Mouse (Mus musculus): ENCODE measurements around the gene Gm648.
"Not testable (repeated sequence)": the region's sequence is repeated elsewhere in the genome, so short reads cannot be mapped to it uniquely, and the experiment has no call there.

Gm648 gene

DNA sequence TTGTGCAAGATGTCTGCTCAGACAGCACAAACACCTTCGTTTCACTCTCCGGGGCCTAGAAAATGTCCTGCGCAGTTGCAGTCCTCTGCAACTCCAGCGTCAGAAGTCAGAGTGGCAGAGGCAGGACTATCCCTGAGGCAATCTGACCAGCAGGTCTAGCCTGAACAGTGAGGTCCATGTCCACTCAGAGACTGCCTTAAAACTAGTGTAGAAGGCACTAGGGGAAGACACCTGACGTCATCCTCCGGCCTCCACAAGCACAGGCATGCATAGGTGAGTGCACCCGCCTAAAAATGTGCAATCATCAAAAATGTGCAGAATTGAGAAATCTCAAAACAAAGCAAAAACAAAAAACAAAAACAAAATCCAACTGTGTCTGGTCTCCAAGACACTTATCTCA is at the start of gene Gm648:
Gm648 (minus strand) TSS at position 101 of the 400 bp plus-strand sequence.
- DNase-seq: no peak

DNA sequence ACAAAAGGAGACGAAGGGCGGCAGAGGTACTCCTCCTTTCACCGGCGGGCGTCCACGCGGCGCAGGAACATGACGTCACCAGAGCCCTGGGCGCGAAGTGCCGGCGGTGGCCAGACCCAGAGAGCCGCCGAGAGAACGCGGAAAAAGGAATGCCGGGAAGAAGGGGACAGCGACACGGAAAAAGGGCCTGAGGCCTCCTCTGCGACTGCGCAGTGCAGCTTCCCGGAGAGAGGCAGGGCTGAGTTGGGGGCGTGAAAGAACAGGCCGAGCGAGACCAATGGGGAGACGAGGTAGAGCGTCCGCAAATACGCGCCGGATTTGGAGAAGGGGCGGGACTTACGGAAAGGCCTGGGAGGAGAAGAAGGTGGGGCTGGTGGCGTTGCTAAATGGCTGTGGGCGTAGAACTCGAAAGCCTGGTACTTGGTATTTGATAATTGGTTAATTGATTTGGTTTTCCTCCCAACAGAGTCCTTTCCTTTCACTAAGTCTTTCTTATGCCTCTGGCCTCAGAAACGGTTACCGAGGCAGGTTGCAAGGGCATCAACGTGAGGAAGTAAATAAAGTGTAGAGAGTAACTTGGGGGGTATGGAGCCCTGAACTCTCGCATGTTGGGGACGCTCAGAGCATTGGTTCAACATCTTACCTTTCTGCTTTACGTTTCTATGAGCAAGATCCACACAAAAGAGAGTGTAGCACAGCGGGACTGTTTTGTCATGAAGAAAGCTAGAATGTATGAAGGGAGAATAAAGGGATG is 48.7 kb upstream of the Gm648 start, which contains the start of gene Mmgt1:
Mmgt1 (minus strand) TSS at position 183 of the 754 bp plus-strand sequence.
- peak; percentile 85 to 92 for DNase-seq

- DNase-seq: no peak
These were observed 47.9 kb upstream of the Gm648 start for GRCm38 (mm10) chrX:56597219-56597886.

- DNase-seq: no peak
These were observed 28.8 kb upstream of the Gm648 start for GRCm38 (mm10) chrX:56578200-56578599.

DNA sequence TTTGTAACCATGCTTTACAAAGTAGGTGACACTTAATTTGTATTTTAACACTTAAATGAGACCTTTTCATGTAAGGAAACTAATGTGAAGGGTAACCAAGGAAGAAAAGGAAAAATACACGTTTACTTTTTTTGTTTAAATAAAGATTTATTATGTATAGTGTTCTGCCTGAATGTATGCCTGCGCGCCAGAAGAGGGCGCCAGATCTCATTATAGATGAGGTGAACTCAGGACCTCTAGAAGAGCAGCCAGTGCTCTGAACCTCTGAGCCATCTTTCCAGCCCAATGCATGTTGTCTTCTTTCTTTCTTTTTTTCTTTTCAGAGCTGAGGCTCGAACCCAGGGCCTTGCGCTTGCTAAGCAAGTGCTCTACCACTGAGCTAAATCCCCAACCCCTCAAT is 23.1 kb upstream of the Gm648 start:
- no peak for DNase-seq

GRCm38 (mm10) chrX:56553584-56553983 is 4.2 kb upstream of the Gm648 start:
- no peak for DNase-seq

GRCm38 (mm10) chrX:56537162-56537561 is 12.2 kb downstream of the Gm648 start:
- DNase-seq: no peak

GRCm38 (mm10) chrX:56531266-56531665 is 18.1 kb downstream of the Gm648 start:
- DNase-seq: peak; percentile 4 to 10

DNA sequence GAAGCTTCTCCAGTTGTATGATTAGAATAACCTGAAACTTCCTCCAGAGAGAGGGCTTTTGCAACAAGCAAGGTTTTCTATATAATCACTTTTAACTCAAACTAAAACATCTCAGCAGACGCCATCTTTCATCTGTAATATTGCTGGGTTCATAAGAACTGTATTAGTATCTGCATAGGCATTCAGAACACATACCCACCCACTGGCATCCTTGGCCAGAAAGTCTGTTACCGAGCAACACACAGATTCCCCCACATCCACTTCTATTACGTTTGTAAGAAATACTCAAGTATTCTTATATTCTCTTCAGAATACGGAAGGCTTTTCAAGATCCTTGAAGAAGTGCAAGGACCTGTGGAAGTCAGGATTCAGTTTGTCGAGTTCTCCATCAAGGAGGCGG is 25.0 kb downstream of the Gm648 start, which contains the start of gene Gm10477:
Gm10477 (plus strand) TSS at position 301 of the 400 bp plus-strand sequence.
- not testable (repeated sequence) for DNase-seq

DNA sequence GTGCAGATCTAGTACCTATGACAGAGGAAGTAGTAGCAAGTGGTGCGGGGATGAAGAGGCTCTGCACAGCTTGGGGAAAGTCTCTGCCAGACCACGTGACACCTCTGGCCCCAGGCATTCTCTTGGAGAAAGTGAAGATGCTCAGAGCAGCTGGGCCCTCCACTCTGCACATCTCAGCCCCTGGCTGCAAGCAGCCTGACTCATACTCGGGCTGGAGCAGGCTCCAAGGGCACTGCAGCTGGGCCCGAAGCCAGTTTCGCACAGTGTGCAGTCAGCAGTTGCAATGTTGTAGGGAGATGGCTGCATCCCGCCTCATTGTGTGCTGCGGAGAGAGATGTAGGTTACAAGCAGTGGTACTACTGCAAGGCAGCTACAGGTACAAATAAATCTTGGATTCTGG is 52.2 kb downstream of the Gm648 start:
- DNase-seq: no peak

Data from thymus, adult 18-20 months (tissue).